Mouse (Mus musculus) heart, postnatal 0 days (tissue): ENCODE data around the gene Tnfsf12.

Source experiments
- CTCF ChIP-seq: IDR thresholded peaks from 2 replicates; pipeline ENCODE4 v1.5.1; 2016; ENCODE audit warnings: antibody characterized with exemption, control low read depth, low read depth
- EP300 ChIP-seq: IDR thresholded peaks from 2 replicates; pipeline ENCODE4 v1.6.1; 2016; ENCODE audit warnings: antibody characterized with exemption, low read depth

DNA sequence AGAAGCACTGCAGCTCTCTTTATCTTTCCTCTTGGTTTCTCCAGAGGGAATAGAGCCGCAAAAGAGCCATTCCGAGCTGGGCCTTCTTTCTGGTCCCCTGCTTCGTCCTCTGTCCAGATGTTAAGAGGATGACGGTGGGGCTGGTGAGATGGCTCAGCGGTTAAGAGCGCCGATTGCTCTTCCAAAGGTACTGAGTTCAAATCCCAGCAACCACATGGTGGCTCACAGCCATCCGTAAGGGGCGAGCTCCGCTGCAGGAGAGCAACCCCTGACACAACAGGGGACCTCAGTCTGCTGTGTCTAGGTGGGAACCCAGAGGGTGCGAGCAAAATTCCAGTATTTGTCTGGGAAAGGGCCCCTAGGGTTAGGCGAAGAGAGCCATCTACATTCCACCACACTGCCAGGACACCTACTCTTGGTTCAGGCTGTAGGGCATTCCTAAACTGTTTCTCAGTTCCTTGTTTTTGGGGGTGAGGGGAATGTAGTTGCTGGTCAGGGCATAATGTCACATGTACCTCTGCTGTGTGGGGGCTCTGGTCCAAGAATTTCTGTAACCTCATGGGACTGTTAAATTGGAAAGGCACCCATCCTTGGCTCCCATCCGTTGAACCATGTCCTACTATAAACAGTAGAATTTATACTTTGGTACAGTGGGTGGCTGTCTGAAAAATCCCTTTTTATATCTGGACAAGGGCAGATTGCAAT lies 32.5 kb downstream of the Tnfsf12 start:
- no peak for TF ChIP-seq CTCF
- TF ChIP-seq EP300: no peak; the same call in 1 of the 2 replicates
